Mouse (Mus musculus) induced T-regulatory cell, adult 2 months (primary cell): ENCODE data around the gene Ppp1r12a.

Experiments used
- DNase-seq: peaks from one replicate; pipeline ENCODE4 v3.0.0-alpha.2; 2012; ENCODE audit warnings: low read depth

Gene Ppp1r12a

GRCm38 (mm10) chr10:108161261-108162256 is at the start of gene Ppp1r12a:
Gene Ppp1r12a (plus strand): TSS chr10:108162193.
- peak; percentile 96 for DNase-seq

DNA sequence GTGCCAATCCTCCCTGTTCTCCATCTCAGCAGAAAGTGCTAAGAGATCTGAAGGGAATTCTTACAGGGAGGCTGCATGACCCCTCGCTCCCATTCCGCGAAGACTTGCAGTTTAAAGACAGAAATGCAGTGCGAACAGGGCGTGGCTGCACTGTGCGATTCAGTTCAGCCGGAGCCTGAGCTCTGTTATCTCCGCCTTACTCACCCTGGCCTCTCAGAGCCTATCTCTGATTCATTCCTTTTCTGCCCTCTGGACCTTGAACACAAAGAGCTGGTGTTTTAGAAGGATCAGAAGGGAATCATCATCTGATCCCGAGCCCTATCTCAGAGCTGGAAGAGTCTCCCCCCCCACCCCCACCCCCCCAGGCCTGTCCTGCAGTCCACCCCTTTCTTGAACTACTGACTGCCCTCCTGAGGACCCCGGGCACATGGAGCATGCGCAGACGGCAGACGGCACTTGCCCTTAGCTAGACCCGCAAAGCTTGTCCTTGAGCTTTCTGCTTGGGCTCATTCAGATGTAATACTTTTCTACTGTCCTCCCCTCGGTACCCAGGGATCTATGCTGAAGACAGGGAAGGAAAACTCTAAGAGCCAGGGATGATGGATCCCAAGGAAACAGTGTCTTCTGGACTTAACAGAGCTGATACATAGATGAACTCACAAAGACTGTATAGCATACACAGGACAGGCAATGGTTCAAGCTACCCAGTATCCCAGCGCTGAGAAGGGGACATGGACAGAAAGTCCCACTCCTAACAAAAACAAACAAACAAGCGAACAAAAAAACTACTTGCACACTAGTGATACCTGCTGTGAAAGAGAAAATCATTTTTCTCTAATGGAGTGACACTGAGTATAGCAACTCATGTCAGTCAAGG is 48.4 kb upstream of the Ppp1r12a start:
- no peak for DNase-seq

GRCm38 (mm10) chr10:108118200-108119163 is 43.5 kb upstream of the Ppp1r12a start:
- peak; percentile 79 for DNase-seq

DNA sequence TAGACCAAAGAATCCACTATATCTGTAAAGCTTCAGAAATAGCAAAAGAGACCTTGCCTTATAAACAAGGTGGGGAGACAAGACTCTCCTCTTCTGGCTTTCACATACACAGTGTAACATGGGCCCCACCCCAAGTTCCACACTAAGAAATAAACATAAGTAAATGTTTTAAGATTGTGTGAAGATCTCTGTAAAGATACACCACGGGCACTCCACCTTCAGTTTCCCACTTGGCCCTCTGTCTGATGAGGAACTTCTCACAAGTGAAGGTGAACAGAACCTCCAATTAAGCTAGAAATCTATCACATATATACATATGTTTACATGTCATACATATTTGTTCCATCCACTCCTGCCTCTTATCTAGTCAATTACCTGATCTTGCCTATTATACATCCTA is 42.6 kb upstream of the Ppp1r12a start:
- DNase-seq: peak; percentile 58

DNA sequence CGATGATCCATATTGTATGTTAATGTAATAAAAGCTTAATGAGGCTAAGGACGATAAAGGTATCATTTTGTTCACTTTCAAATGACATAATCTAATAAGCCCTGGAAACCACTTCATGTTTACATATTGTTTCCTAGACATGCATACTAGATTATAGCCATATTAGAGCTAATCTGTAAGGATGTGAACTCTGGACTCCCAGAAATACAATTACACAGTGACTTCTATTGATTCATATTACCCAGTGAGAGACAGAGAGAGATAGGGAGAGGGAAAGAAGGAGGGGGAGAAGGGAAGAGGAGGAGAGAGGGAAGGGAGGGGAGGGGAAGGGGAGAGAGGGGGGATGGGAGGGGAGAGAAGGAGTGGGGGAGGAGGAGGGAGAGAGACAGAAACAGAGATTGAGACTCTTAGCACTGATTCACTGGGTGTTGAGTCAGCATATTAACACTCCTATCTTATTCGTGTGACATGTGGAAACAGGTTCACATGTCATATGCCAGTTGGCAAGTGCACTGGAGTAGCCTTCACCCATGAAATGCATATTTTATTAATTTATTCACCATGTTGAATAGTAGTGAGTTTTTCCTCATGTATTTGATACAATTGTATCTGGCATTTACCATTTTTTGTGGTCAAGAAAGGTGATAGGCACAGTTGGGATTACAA is 36.9 kb upstream of the Ppp1r12a start:
- no peak for DNase-seq

GRCm38 (mm10) chr10:108129167-108129566 is 32.8 kb upstream of the Ppp1r12a start:
- DNase-seq: peak; percentile 28

DNA sequence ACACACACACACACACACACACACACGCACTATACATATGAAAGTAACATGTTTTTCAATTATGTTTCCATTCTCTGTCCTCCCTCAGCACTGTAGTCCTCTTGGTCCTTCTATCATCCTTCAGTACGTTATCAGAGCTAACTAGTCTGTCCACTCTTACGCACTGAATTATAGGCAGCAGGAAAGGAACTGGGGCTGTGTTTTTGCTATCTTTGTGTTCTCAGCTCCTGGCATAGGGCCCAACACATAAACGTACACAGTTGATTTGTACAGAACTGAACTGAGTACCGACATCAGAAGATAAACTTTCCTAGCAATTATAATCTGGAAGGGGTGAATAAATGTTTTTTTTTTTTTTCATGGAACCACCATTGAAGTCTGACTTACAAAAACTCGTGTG is 30.1 kb upstream of the Ppp1r12a start:
- no peak for DNase-seq

- DNase-seq: no peak
These were observed 28.7 kb upstream of the Ppp1r12a start for GRCm38 (mm10) chr10:108133253-108133652.

DNA sequence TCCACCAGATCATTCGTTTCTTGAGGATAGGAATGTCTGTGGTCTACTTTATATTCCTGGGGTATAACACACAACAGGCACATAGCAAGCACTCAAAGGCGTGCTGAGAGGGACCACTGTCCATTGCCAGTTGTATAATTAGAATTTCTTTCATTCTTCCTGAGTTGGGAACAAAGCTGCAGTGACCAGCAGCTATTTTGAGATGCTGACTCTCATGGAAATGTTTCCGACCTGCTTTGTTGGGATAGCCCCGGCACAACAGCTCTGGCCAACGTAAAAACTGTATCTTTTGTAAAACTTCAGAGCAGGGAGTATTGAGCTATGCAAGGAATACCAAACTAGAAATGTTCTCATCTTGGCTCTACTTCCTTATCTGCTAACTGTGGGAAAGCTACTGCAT is 28.2 kb upstream of the Ppp1r12a start:
- DNase-seq: no peak

- no peak for DNase-seq
These were observed 23.6 kb upstream of the Ppp1r12a start for GRCm38 (mm10) chr10:108138347-108138746.

- DNase-seq: no peak
These were observed 22.2 kb upstream of the Ppp1r12a start for GRCm38 (mm10) chr10:108139788-108140187.

DNA sequence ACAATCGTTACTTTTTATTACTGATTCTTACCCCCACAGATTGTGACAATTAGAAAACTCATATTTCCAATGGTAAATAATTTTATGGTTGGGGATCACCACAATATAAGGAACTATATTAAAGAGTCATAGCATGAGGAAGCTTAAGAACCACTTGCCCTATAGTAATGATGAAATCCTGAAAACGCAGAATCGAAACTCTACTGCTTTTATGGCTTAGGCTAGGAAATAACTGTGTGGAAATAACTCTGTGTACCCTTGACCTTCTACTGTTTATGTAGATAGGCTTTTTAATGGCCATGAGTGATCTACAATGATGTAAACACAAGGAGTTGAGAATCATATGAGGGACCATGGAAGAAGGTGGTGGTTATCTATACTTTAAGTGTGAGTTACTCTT is 21.3 kb upstream of the Ppp1r12a start:
- DNase-seq: no peak

GRCm38 (mm10) chr10:108143991-108144525 is 17.9 kb upstream of the Ppp1r12a start:
- no peak for DNase-seq

DNA sequence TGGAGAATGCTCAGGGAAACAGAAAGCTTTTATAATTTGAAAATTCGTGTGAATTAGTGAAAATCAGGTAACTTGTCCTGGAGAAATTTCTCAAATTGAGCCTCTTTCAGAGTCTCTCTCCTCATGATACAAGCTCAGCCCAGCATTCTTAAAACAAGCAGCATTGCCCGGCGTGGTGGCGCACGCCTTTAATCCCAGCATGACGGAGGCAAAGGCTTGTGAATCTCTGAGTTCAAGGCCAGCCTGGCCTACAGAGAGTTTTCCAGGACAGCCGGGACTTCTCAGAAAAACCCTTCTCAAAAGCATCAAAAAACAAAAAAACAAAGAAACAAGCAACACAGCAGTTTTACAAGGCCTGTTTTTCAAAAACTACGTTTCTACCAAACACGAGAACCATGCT is 16.3 kb upstream of the Ppp1r12a start:
- DNase-seq: no peak

DNA sequence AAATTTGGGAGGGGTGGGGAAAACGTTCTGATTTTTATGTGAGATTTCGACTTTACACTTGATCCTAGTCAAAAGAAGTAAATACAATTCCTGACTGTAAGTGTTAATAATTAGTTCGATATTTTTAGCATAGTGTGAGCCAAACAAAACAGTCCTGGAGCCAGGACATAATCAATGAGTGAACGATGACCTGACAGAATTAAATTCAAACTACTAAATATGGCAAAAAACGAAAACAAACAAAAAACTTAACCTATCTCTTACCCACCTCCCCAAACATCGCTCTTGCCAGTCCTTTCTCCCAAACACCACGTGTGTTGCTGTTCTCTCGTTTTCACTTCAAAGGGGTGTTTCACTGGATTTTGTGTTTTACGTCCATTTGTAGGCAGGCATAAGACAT is 15.0 kb upstream of the Ppp1r12a start:
- DNase-seq: no peak

GRCm38 (mm10) chr10:108153301-108153700 is 8.7 kb upstream of the Ppp1r12a start:
- DNase-seq: no peak

DNA sequence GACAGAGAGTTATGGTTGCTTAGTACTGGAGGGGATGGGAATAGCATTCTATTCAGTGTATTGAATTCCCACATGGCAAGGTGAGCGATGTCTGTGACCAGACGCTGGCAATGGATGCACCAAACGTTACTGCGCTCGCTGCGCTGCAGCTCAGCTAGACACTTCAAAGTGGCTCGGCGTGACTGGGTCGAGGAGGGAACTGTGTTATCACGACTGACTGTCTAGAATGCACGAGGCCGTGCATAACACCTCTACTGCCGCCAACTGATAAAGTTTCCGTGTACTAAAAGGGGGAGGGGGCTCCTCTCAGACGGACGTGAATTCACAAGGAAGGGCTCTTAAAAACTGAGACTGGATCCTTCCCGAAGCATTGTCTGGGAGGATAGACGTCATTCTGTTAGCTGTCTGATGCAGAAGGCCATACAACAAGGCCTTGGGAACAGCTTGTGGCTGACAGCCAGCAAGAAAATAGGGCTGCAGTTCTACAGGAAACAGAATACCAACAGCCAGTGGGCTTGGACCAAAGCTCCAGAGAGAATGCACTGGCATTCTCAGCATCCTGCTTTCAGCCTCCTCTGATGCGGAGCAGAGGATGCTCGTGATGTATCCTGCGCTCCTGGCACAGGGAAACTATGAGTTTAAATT is 6.8 kb upstream of the Ppp1r12a start:
- no peak for DNase-seq

GRCm38 (mm10) chr10:108155687-108156067 is 6.3 kb upstream of the Ppp1r12a start:
- no peak for DNase-seq

DNA sequence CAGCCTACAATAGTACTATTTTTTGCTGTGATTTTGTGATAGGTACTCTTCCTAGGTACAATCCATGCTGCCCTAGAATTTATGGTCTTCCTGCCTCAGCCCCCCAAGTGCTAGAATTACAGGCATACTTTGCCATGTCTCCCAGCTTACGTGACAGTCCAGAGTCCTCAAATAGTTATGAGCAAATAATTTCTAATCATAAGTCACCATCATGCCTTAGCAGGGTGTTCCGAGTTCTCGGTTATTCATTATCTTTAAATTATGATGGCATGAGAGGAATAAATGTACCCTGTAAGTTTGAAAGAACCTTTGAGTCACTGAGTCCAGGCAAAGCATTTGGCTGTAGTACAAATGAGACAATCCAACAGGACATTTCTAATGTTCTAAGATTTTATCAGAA is 5.9 kb upstream of the Ppp1r12a start:
- no peak for DNase-seq

- no peak for DNase-seq
These were observed 3.0 kb upstream of the Ppp1r12a start for GRCm38 (mm10) chr10:108159002-108159401.
